Mouse (Mus musculus) embryonic stem cell, embryonic (primary cell): ENCODE measurements at regions not wholly inside any gene's neighbourhood (a gene's known extent, or its start where the extent isn't known, plus 50 kb on each side); places are given as distances from the start of the nearest gene placed in this dataset.

Experiments
- CTCF ChIA-PET, 4 experiments: fragments of 300-600 bp in 2 of 4; fragments of 350-600 bp in 2 of 4; sonication (Branson Sonifier 250); formaldehyde crosslinking; loops; one replicate each; lab custom pipeline; 2022; ENCODE audit warnings: inconsistent platforms in 2 of 4; lab: Charles Lee
- POLR2A ChIA-PET, 4 experiments: fragments of 300-600 bp in 2 of 4; fragments of 350-600 bp in 2 of 4; sonication (Branson Sonifier 250); formaldehyde crosslinking; loops; one replicate each; lab custom pipeline; 2022; ENCODE audit warnings: antibody characterized with exemption in 4 of 4, inconsistent platforms in 1 of 4; lab: Charles Lee

DNA sequence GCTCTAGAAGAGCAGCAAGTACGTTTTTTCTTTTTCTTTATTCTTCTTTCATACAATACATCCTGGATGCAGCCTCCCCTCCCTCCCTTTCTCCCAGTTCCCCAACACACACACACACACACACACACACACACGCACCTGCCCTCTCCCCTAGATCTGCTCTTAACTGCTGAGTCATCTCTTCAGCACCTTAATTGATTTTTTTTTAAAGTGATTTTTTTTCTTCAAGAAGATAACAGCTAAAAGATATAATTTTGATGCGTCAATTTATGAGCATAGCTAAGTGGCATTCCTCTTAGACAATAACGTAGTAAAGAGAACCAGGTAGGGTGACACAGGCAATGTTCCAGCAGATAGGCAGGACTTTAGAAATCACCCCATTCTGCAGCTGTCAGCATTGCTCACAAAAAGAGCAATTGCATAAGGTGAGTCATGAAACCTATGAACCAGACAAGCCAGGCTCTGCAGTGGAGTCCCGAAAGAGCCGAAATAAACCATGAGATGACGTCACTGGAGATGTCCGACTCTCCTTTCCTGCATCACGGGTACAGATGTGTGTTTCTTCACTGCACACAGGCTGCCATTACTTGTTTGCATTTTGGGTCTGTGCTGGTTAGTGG, 63.9 kb upstream of the Tnrc6a start:
- POLR2A ChIA-PET = interaction anchor here in 1 of 4 experiments (0.7 to 1.1 kb wide), 2 partner anchors 29 to 203 kb away, joined by 3 read pairs; no protein-coding TSS in a partner anchor
- CTCF ChIA-PET = no interaction called here

DNA sequence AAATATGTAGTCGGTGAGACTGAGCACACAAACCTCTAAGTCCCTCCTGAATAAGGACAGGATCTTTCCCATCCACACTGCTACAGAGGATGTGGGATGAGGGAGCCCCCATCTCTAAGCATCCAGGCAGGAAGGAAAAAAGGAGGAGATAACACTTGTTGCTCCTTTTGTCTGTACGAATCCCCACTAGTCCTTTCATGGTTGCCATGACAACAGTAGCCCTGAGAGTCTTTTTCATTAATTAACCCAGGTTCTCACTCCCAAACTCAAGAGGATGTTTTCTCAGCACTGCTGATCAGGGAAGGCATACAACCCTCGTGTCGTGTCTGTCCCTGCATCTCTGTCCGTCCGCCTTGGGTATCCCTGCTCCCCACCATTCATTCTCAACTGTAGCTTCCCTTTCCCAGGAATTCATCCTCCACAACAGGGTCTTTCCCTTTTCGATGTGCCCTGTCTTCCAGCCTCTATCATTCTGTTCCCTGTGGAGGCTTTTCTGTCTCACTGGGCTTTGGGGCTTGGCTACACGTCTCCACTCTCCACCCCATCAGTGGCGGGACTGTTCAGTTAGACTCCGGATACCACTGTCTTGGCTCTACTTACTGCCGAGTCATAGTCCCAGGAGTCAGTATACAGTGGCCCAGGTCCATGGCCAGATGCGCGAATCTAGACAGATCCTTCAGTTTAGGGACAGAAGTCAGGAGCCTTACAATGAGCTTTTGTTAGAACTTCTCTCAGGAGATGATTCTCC, 60.2 kb upstream of the Tnrc6a start:
- ChIA-PET CTCF (interaction anchor here in 2 of 4 experiments (0.6 kb wide), 2 partner anchors 55 to 266 kb away, joined by 3 to 4 read pairs; no protein-coding TSS in a partner anchor), POLR2A (interaction anchor here in 1 of 4 experiments (0.6 to 1.6 kb wide), 5 partner anchors 9 to 47 kb away, joined by 3 to 4 read pairs (median 3); no protein-coding TSS in a partner anchor)

DNA sequence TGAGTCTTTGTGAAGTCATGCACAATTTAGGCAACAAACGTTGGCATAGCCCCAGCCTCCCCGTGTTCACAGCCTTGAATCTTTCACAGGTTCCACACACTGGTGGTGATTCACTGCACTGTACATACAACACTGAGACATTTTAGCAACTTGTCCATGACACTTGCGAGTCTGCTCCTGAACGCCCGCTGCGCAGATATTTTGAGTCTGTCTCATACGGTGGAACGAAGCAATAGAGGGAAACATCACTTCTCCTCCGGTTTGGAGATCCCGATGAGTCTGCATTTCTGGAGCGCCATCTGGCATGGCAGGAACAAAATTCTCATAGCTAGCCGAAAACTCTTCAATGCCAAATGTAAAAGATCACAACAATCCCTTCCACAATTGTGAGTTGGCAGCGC, 57.7 kb upstream of the Tnrc6a start:
- ChIA-PET POLR2A (interaction anchor here in 2 of 4 experiments (0.6 to 1.7 kb wide), 2 partner anchors 12 to 35 kb away, joined by 3 to 4 read pairs; no protein-coding TSS in a partner anchor), CTCF (interaction anchor here in 1 of 4 experiments (1.3 kb wide), 1 partner anchor 47 kb away, joined by 3 read pairs; no protein-coding TSS in a partner anchor)

DNA sequence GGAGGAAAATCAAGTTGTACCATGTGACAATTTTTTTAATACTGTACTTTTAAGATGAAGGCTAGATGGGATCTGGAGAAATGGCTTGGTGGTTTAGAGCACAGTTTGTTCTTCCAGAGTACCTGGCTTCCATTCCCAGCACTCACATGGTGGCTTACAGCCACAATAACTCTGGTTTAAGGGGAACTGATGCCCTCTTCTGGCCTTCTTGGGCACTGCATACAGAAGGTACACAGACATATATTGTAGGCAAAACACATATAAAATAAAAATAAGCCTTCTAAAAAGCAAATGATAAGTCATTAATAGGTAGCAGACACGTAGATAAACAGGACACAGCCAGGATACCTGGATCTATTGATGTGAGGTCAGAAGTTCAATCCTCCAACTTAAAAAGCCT, 56.3 kb upstream of the Tnrc6a start:
- ChIA-PET POLR2A (interaction anchor here in 2 of 4 experiments (1.3 to 1.7 kb wide), 2 partner anchors 13 to 37 kb away, joined by 3 to 4 read pairs; no protein-coding TSS in a partner anchor), CTCF (interaction anchor here in 2 of 4 experiments (1.1 to 1.6 kb wide), 4 partner anchors 15 to 59 kb away, joined by 3 to 4 read pairs (median 3); no protein-coding TSS in a partner anchor)

DNA sequence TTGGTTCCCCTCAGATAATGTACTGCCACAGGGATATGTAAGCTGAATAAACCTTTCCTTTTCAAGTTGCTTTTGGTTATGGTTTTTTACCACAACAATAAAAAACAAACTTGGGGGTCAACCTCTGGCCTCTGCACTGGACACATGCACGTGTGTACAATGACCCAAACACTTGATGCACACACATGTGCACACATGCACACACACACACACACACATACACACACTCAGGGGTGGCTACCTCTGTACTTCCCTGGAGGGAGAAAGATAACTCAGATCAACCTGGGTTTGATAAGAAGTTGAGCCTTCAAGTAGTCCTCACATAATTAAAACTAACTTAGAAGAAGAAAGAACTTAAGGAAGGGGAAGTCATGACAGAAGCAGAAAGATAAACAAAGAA, 55.4 kb upstream of the Tnrc6a start:
- ChIA-PET POLR2A (interaction anchor here in 1 of 4 experiments (1.3 kb wide), 1 partner anchor 14 kb away, joined by 3 read pairs; no protein-coding TSS in a partner anchor), CTCF (interaction anchor here in 1 of 4 experiments (1.6 kb wide), 1 partner anchor 29 kb away, joined by 4 read pairs; no protein-coding TSS in a partner anchor)

DNA sequence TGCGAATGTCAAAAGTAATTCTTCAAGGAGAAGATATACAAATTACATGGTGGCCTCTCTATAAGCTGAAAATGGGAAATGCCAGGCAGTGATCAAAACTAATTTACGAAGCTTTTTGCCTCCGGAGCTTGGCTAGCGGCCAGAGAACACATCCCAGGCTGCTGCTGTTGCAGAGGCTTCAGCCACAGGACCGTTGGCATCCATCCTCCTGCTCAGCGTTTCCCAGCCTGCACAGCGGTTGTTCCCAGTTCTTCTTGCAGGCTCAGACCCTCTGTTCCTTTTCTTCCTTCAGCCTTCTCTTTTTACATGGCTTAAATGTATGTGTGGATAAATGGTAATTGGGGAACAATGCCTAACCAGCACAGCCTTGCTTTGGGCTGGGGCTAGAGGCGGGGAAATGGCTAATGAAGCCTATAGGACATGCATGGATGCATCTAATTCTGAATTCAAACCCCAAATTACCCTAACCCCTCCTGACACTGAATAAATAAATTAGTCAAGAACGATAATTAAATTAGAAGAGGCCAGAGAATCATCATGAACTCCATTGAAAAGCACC, 54.9 kb upstream of the Tnrc6a start:
- POLR2A ChIA-PET = interaction anchor here in 1 of 4 experiments (0.9 kb wide), 1 partner anchor 9 kb away, joined by 3 read pairs; no protein-coding TSS in a partner anchor

DNA sequence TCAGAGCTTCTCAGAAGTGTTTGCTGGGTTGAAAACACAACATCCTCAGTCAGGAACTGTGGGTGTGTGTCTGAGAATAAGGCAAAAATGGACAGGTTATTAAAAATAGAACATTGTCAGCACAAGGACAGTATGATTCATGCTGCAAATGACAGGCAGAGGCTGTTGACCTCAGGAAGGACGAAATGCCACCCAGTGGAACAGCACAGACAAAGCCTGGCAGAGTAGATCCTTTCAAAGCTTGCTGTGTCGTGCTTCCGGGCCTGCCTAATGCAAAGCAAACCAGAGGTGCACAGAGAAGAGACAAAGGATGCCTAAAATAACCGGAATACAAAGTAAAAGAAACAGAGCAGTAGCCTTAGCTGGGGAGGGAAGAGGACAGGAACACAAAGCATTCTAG, 54.4 kb upstream of the Tnrc6a start:
- CTCF ChIA-PET = interaction anchor here in 1 of 4 experiments (1.1 kb wide), 1 partner anchor 50 kb away, joined by 3 read pairs; no protein-coding TSS in a partner anchor
- POLR2A ChIA-PET = interaction anchor here in 1 of 4 experiments (0.9 kb wide), 1 partner anchor 8 kb away, joined by 3 read pairs; no protein-coding TSS in a partner anchor

More for the DNA sequence above, 54.9 kb upstream of the Tnrc6a start:
- CTCF ChIA-PET = no interaction called here

DNA sequence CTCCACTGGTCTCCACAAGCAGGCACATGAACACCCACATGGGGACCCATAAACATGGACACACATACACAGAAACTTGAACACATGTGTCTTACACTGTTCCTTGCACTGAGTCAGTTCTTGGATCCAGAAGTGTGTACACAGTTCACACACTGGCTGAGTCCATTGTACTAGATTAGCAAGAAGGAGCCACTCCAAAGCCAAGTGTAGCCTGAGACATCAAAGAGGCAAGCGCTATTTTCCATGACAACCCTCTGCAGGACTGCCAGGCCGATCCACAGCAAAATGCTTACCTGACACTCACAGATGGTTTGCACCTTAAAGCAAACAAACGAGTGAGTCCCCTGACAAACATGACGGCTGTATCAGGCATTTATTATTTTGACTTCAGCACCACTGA, 52.8 kb upstream of the Tnrc6a start:
- CTCF ChIA-PET = no interaction called here

More for the DNA sequence above, 52.8 kb upstream of the Tnrc6a start:
- POLR2A ChIA-PET = no interaction called here
